Comparison of ENCODE assay signal across 27 mouse cellular contexts in genomic region chr2:59987521-59987920, GRCm38 (mm10).
DNase-seq lines count a peak whose midpoint lies in the region; ATAC-seq lines count a peak whose summit lies in the region.
"Had no signal": no experiment of that assay in that cellular context is flagged by ENCODE, and none has a peak within 500 bp of the region (broad histone marks: within the 10 kb centered on the region; RNA-seq: fewer than 3 reads in every experiment).

No protein-coding gene starts in this region.

- H3K9ac ChIP-seq in heart, embryonic 12.5 days: no peak overlapping the region
- no peak overlapping the region for H3K9ac ChIP-seq in embryonic facial prominence, embryonic 12.5 days
- no peak overlapping the region for H3K9ac ChIP-seq in limb, embryonic 11.5 days (ENCODE audit: low read length)
- H3K9ac ChIP-seq in kidney, embryonic 14.5 days (ENCODE audit: low read depth, low read length): no peak overlapping the region
- H3K9ac ChIP-seq: forebrain, embryonic 13.5 days; hindbrain, embryonic 15.5 days; liver, postnatal 0 days; midbrain, embryonic 15.5 days; neural tube, embryonic 13.5 days; stomach, embryonic 15.5 days had no signal

- no peaks in the 10 kb centered on the region for H3K27me3 ChIP-seq in heart, embryonic 12.5 days (replicated peaks)
- H3K27me3 ChIP-seq in embryonic facial prominence, embryonic 12.5 days: no peaks in the 10 kb centered on the region
- no peaks in the 10 kb centered on the region for H3K27me3 ChIP-seq in limb, embryonic 11.5 days (ENCODE audit: control insufficient read depth, insufficient read depth, low read length)
- no peaks in the 10 kb centered on the region for H3K27me3 ChIP-seq in kidney, embryonic 14.5 days (ENCODE audit: control insufficient read depth, insufficient read depth, low read length)
- H3K27me3 ChIP-seq: forebrain, embryonic 13.5 days; hindbrain, embryonic 15.5 days; megakaryocyte, embryonic 14.5 days; midbrain, embryonic 15.5 days; neural tube, embryonic 13.5 days; stomach, embryonic 15.5 days had no signal

- H3K36me3 ChIP-seq in heart, embryonic 12.5 days: no peaks in the 10 kb centered on the region
- H3K36me3 ChIP-seq in embryonic facial prominence, embryonic 12.5 days: no peaks in the 10 kb centered on the region
- no peaks in the 10 kb centered on the region for H3K36me3 ChIP-seq in limb, embryonic 11.5 days (ENCODE audit: control insufficient read depth, insufficient read depth, low read length)
- H3K36me3 ChIP-seq in kidney, embryonic 14.5 days (ENCODE audit: control insufficient read depth, insufficient read depth, low read length): no peaks in the 10 kb centered on the region; the same call in 1 of the 2 replicates
- H3K36me3 ChIP-seq: hindbrain, embryonic 15.5 days; midbrain, embryonic 15.5 days; stomach, embryonic 15.5 days had no signal

- no peak for ATAC-seq in heart, embryonic 12.5 days (ENCODE audit: insufficient number of reproducible peaks, low FRiP score)
- ATAC-seq in embryonic facial prominence, embryonic 12.5 days (ENCODE audit: insufficient number of reproducible peaks, insufficient read depth, low FRiP score, low TSS enrichment): no peak; the same call in 1 of the 2 replicates
- peak; percentile 73; the same call in 1 of the 2 replicates for ATAC-seq in limb, embryonic 11.5 days (ENCODE audit: insufficient number of reproducible peaks, low FRiP score, low TSS enrichment, low read depth)
- no peak for ATAC-seq in kidney, embryonic 14.5 days (ENCODE audit: low FRiP score, low TSS enrichment)
- ATAC-seq: forebrain, embryonic 13.5 days; intestine, embryonic 16.5 days; liver, postnatal 0 days; midbrain, embryonic 15.5 days had no signal

- peak; percentile 40 for DNase-seq in heart, adult 11 months
- peak; percentile 68 for DNase-seq in embryo, embryonic 10.5 days (ENCODE audit: low spot score)
- DNase-seq in limb, embryonic 11.5 days (ENCODE audit: low spot score): peak; percentile 66
- DNase-seq in layer of hippocampus, postnatal 10 days (ENCODE audit: low spot score in 2 of 2): no peak
- no peak for DNase-seq in Muller cell, postnatal 12 days (ENCODE audit: inconsistent ontology term)
- DNase-seq: adrenal gland, postnatal 14 days; cerebellum, adult 9-10 months; gastrocnemius, postnatal 25 days; heart, adult 2 months; heart, postnatal 4 days; kidney, adult 9 months; kidney, postnatal 25 days; liver, postnatal 0 days; lung, postnatal 14 days; thymus, postnatal 25 days had no signal

- H3K4me3 ChIP-seq in heart, embryonic 12.5 days: no peak overlapping the region
- H3K4me3 ChIP-seq in embryonic facial prominence, embryonic 12.5 days: no peak overlapping the region
- H3K4me3 ChIP-seq in limb, embryonic 11.5 days (ENCODE audit: low read depth, low read length): no peak overlapping the region
- H3K4me3 ChIP-seq in kidney, embryonic 14.5 days (ENCODE audit: low read length): no peak overlapping the region
- H3K4me3 ChIP-seq: erythroblast, embryonic 14.5 days; forebrain, embryonic 13.5 days; heart, adult 2 months; hindbrain, embryonic 15.5 days; megakaryocyte, embryonic 14.5 days; midbrain, embryonic 15.5 days; neural tube, embryonic 13.5 days; stomach, embryonic 15.5 days had no signal

- H3K4me2 ChIP-seq in heart, embryonic 12.5 days: no peak overlapping the region
- no peak overlapping the region for H3K4me2 ChIP-seq in embryonic facial prominence, embryonic 12.5 days (replicated peaks)
- no peak overlapping the region for H3K4me2 ChIP-seq in limb, embryonic 11.5 days (ENCODE audit: low read depth, severe bottlenecking)
- H3K4me2 ChIP-seq in kidney, embryonic 14.5 days (replicated peaks; ENCODE audit: low read depth, low read length): no peak overlapping the region
- H3K4me2 ChIP-seq: forebrain, embryonic 13.5 days; hindbrain, embryonic 15.5 days; liver, embryonic 11.5 days; midbrain, embryonic 15.5 days; neural tube, embryonic 13.5 days; stomach, embryonic 15.5 days had no signal

- no peak overlapping the region; the same call in 1 of the 2 replicates for H3K27ac ChIP-seq in heart, embryonic 12.5 days (ENCODE audit: poor library complexity, severe bottlenecking)
- H3K27ac ChIP-seq in embryonic facial prominence, embryonic 12.5 days: peak overlapping the region; percentile 7; the same call in 1 of the 2 replicates
- peak overlapping the region; percentile 30; the same call in 1 of the 2 replicates for H3K27ac ChIP-seq in limb, embryonic 11.5 days (replicated peaks; ENCODE audit: low read depth, low read length)
- H3K27ac ChIP-seq in kidney, embryonic 14.5 days (ENCODE audit: low read depth, low read length): no peak overlapping the region
- H3K27ac ChIP-seq: forebrain, embryonic 13.5 days; heart, adult 2 months; hindbrain, embryonic 15.5 days; midbrain, embryonic 15.5 days; neural tube, embryonic 13.5 days; stomach, embryonic 15.5 days had no signal

- no peaks in the 10 kb centered on the region for H3K9me3 ChIP-seq in heart, embryonic 12.5 days (replicated peaks)
- H3K9me3 ChIP-seq in embryonic facial prominence, embryonic 12.5 days: no peaks in the 10 kb centered on the region
- no peaks in the 10 kb centered on the region for H3K9me3 ChIP-seq in limb, embryonic 11.5 days (ENCODE audit: control insufficient read depth, low read length)
- H3K9me3 ChIP-seq in kidney, embryonic 14.5 days (ENCODE audit: control insufficient read depth, low read length): no peaks in the 10 kb centered on the region
- H3K9me3 ChIP-seq: forebrain, embryonic 13.5 days; hindbrain, embryonic 15.5 days; megakaryocyte, embryonic 14.5 days; midbrain, embryonic 15.5 days; neural tube, embryonic 13.5 days; stomach, embryonic 15.5 days had no signal

- 21% methylated on average over 6 of the region's 6 CpGs for WGBS in heart, embryonic 12.5 days
- 19% methylated on average over 6 of the region's 6 CpGs for WGBS in embryonic facial prominence, embryonic 12.5 days
- WGBS in limb, embryonic 11.5 days: 11% methylated on average over 6 of the region's 6 CpGs
- WGBS in kidney, embryonic 14.5 days: 49% methylated on average over 6 of the region's 6 CpGs

- peaks cover 29% of the 10 kb centered on the region for H3K4me1 ChIP-seq in heart, embryonic 12.5 days (replicated peaks)
- H3K4me1 ChIP-seq in embryonic facial prominence, embryonic 12.5 days: peaks cover 25% of the 10 kb centered on the region
- peaks cover 12% of the 10 kb centered on the region for H3K4me1 ChIP-seq in limb, embryonic 11.5 days (ENCODE audit: control insufficient read depth, insufficient read depth, low read length)
- peaks cover under 1% of the 10 kb centered on the region; the same call in 1 of the 2 replicates for H3K4me1 ChIP-seq in kidney, embryonic 14.5 days (ENCODE audit: control insufficient read depth, insufficient read depth, low read length)
- H3K4me1 ChIP-seq: stomach, embryonic 15.5 days had no signal

Comparison
In these comparisons a context has a peak if more than half of its experiments do, and no peak if none do; other contexts are left out.
1. DNase-seq: peak in heart, adult 11 months (single experiment), embryo, embryonic 10.5 days (single experiment) and limb, embryonic 11.5 days (single experiment); none in layer of hippocampus, postnatal 10 days (0 of 2) and Muller cell, postnatal 12 days (single experiment).
2. H3K27ac ChIP-seq: peak in embryonic facial prominence, embryonic 12.5 days (single experiment) and limb, embryonic 11.5 days (single experiment); none in heart, embryonic 12.5 days (single experiment) and kidney, embryonic 14.5 days (single experiment).